Mouse (Mus musculus) small intestine, adult 2 months (tissue): ENCODE results near the gene Mindy4b-ps.

Experiments
- CTCF ChIP-seq: fragments of 200-500 bp; IDR thresholded peaks from 2 replicates; pipeline ENCODE4 v1.5.1; 2012; ENCODE audit warnings: low read depth, mild to moderate bottlenecking, control low read depth, inconsistent platforms, low read length, moderate library complexity, mixed read lengths; ENCODE audit not compliant: insufficient replicate concordance, insufficient read length; ENCODE audit errors: extremely low read depth
- POLR2A ChIP-seq: fragments of 200-500 bp; IDR thresholded peaks from 2 replicates; pipeline ENCODE4 v1.6.1; 2012; ENCODE audit warnings: low read depth, mild to moderate bottlenecking, control low read depth, inconsistent platforms, low read length, moderate library complexity

- no peak for TF ChIP-seq POLR2A
- no peak for TF ChIP-seq CTCF
Measured at GRCm38 (mm10) chr3:58784219-58785092, 37.7 kb downstream of the Mindy4b-ps start.
